Mouse (Mus musculus) retina, adult 2 months (tissue): ENCODE results near the gene Galr2.
"Not testable (repeated sequence)": the region's sequence is repeated elsewhere in the genome, so short reads cannot be mapped to it uniquely, and the experiment has no call there.

Experiments used
- DNase-seq: peaks from one replicate; pipeline ENCODE4 v3.0.0-alpha.2; 2012; ENCODE audit warnings: low read depth, low spot score

The Galr2 gene

GRCm38 (mm10) chr11:116269560-116269959 lies 11.2 kb upstream of the Galr2 start:
- no peak for DNase-seq

DNA sequence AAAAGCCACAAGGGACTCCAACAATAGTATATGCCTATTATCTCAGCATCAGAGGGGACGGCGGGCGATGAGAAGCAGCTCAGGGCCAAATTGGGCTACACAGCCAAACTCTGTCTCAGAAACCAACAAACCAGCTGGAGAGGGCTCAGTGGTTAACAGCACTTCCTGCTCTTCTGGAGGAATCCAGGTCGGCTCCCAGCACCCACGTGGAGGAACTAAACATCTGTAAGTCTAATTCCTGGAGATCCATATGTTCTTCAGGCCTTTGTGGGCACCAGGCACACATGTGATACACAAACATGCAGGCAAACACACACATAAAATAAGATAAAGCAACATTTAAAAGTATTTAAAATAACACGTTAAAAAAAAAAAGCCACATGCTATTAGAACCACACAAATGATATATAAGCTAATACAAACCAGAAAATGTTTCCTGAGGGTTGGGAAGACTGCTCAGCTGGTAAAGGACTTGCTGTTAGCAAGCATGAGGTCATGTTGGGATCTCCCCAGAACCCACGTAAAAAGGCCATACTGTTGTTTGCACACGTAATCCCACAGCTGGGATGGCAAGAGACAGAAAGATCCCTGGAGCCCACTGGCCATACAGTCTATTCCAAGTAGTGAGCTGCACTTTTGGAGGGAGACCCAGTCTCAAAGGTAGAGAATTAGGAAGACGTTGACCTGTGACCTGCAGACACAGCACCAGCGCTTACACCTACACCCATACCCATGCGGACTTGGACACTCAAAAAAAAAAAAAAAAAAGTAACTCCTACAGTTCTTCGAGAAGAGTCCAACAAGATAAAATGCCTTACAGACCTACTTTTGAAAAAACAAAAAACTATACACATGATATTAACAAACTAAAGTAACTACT lies 7.9 kb upstream of the Galr2 start:
- no peak for DNase-seq

DNA sequence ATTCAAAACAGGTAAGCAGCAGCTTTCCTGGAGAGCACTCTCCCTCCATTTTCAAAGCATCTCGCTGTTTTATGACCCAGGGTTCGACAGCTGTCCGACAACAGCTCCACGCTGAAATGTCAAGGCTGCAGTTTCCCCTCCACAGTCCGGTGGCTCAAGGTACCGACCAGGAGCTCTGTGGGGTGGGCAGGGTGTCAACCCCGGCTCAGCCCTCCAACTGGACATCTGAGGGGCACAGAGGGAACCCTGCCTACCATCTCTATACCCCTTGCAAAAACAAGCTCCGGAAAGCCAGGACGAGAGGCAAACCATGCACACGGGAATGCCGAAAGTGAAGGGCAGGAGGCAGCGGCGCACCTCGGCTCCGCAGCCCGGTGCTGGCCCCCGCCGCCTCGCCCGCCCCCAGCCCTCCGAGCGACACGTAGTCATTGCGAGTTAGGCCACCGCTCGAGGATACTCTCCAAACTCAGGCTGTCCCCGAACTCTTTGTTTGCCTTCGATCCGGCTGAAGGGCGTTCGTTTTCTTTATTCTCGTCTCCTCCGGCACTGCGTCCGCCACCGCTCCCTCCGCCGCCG lies 7.2 kb upstream of the Galr2 start:
- no peak for DNase-seq

GRCm38 (mm10) chr11:116274045-116274666 lies 6.6 kb upstream of the Galr2 start, which contains the start of gene Srp68:
Gene Srp68 (minus strand): TSS chr11:116274217.
- peak; percentile 88 for DNase-seq

- DNase-seq: not testable (repeated sequence)
Observed at GRCm38 (mm10) chr11:116277184-116277583, 3.6 kb upstream of the Galr2 start.

GRCm38 (mm10) chr11:116281671-116282070 lies 932 bp downstream of the Galr2 start:
- DNase-seq: no peak

DNA sequence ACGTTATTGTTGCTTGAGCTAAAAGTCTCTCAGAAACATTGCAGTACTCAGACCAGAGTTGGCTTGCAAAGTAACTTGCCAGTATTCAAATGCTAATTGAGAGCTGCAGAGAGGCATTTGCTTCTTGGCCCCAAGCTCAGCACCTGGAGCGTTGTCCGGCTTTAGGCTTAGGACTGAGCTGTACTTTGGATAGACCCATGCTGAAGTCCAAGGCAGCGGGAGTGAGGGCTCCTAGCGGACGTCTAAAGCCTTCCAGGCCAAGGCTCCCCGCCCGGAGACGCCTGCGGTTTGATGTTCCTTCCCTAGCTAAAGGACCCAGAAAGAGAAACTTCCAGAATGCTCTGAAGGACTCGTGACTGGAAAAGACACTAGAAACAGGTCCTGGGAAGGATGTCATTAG lies 1.4 kb downstream of the Galr2 start:
- DNase-seq: no peak

DNA sequence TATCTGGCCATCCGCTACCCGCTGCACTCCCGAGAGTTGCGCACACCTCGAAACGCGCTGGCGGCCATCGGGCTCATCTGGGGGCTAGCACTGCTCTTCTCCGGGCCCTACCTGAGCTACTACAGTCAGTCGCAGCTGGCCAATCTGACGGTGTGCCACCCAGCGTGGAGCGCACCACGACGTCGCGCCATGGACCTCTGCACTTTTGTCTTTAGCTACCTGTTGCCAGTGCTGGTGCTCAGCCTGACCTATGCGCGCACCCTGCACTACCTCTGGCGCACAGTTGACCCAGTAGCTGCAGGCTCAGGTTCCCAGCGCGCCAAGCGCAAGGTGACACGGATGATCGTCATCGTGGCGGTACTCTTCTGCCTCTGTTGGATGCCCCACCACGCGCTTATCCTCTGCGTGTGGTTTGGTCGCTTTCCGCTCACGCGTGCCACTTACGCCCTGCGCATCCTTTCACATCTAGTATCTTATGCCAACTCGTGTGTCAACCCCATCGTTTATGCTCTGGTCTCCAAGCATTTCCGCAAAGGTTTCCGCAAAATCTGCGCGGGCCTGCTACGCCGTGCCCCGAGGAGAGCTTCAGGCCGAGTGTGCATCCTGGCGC lies 2.3 kb downstream of the Galr2 start:
- no peak for DNase-seq

DNA sequence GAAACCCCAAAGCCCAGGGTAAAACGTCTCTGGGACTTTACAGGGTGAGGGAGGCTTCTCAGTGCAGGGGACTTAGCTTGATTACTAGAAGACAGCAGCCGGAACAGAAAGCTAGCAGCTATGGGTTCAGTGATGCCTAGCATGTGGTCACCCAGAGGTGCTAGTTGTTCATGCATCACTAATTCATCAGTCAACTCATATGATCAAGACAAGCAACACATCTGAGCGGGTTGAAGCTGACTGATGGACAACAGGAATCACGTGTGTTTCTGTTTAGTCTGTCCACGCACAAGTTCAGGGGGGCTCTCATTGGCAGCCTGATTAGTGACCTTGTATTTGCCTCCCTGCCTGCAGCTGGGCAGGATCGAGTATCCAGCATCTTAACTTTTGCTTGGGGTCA lies 3.2 kb downstream of the Galr2 start:
- DNase-seq: no peak

DNA sequence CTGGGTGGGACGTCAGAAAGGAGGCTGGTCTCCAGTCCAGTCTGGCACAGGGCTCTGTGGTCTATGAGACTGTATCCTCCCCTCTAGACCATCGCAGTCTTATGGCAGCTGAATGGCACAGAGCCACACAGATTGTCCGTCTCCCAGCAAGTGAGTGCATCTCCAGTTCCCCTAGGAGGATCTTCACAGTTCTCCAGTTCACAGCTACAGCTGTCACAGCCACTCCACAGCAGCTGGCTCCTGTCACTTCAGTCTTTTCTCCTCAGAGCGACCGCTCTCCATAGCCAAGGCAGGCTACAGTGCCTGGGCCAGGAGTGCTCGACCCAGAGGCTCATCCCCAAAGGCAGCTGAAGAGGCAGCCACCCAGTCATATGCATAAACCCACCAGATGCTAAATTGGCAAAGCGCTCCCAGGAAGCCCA lies 5.0 kb downstream of the Galr2 start:
- DNase-seq: no peak

- no peak for DNase-seq
Observed at GRCm38 (mm10) chr11:116287351-116287750, 6.6 kb downstream of the Galr2 start.

DNA sequence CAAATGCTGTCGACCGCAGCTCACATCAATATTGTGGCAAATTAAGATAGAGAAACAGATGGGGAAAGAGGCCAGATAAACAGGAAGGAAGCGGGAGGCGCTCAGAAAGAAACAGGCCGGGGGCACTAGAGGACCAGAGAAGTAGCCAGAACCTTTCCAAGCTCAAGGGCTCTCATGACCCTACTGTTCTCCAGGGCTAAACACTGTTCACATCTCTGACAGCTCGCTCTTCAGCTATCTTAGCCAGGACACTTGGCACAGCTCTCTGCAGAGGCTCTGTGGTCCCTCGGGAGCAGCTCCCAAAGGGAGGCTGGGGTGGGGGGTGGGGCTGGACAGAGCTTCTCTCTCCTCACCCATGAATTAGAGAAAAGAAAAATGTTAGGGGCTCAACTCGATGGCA lies 9.8 kb downstream of the Galr2 start:
- no peak for DNase-seq

- DNase-seq: no peak
Observed at GRCm38 (mm10) chr11:116292401-116292800, 11.7 kb downstream of the Galr2 start.

GRCm38 (mm10) chr11:116293538-116294137 lies 12.9 kb downstream of the Galr2 start:
- DNase-seq: no peak

- DNase-seq: peak; percentile 34
Observed at GRCm38 (mm10) chr11:116294319-116294718, 13.6 kb downstream of the Galr2 start.

GRCm38 (mm10) chr11:116296191-116296734 lies 15.5 kb downstream of the Galr2 start:
- DNase-seq: no peak

DNA sequence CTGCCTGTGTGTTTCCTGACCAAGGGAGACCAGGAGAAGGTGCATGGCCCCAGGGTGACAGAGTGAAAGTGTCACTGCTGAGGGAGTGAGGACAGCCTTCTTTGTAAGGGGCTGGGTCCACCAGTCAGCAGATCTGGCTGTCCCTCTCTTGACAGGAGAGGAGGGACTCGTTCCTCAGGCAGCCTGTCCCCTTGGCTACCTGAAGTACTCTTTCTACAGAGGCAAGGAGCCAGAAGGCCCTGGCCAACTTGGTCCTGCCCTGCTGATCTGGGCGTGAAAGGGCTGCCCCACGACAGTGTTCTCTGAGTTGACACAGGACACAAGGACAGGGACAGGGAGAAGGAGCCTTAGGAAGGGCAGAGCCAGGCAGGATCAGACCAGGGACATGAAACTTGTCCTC lies 16.3 kb downstream of the Galr2 start:
- DNase-seq: no peak

DNA sequence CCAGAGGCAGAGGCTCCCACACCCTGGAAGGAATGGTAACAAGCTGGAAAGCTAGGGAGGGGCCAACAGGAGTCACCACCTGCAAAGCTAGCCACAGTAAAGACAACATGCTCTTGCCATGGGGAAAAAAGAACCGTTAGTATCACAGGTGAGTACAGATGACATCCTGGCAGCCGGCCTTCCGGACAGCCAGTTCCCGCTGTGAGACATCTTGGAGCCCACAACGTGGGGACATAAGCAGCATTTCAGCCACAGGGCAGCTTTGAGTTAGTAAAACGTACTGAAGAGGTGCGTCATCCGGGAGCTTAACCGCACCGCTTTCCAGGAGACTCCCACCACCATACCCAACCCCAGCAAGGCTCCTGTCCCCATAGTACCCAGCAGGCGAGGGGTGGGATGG lies 17.5 kb downstream of the Galr2 start:
- DNase-seq: no peak

GRCm38 (mm10) chr11:116298621-116299020 lies 17.9 kb downstream of the Galr2 start:
- DNase-seq: no peak

- no peak for DNase-seq
Observed at GRCm38 (mm10) chr11:116305423-116305822, 24.7 kb downstream of the Galr2 start.
